Mouse (Mus musculus): ENCODE results near the gene Myo3b. TPM values are rescaled to one million over a fixed set of nuclear protein-coding genes. Genes with fewer than 3 reads are reported as not detected.
A peak's percentile ranks its signal among the peaks of the same experiment; 100 is the strongest.

The Myo3b gene
- polyA plus RNA-seq, 1 experiment from 2014 or later, result not detected

DNA sequence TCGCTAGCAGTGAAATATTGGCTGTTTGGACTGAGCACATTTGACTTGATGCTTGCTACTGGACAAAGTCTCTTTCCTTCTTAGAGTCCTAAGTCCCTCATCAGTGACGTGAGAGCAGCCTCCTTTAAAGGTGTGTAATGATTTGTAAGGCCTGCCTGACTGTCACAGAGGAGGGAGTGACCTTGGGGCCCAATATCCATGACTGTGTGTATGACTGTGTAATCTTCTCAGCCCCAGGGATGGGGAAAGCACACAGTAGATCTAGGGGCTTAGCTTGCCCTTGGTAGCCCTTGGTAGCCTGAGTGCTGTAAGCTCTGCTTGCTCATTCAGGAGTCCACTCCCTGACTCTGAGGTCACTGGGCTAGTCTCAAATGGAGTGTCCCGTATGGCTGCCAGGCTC lies 276.8 kb downstream of the Myo3b start:
- 63% methylated on average over 3 of the region's 3 CpGs for WGBS (ENCODE audit: insufficient replicate concordance)
- no peak for ATAC-seq (ENCODE audit: insufficient read depth)

DNA sequence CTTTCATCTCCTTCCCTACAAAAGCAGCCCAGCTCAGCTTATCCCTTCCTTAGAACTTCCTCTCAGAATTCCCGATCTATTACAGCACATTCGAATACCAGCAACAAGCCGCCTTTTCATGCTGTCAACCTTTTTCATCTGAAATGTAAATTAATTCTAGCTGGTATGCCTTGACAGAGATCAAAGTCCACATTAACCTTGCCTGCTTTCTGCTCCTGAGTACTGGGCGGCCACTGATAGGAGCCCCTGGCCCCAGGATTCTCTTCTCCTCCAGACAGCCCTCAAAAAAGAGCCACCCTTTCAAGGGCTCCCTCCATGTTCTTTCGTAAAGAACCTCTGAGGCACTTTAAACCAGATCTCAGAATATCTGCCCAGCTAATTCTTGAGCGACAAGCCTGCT lies 278.9 kb downstream of the Myo3b start:
- WGBS (ENCODE audit: insufficient replicate concordance), result 37% methylated on average over 6 of the region's 6 CpGs
- no peak for ATAC-seq (ENCODE audit: insufficient read depth)
- no peak overlapping the region for H3K4me3 ChIP-seq (replicated peaks)
- no peak overlapping the region for H3K4me2 ChIP-seq
- no peaks in the 10 kb centered on the region for H3K27me3 ChIP-seq
- H3K27ac ChIP-seq (replicated peaks), result no peak overlapping the region
- no peaks in the 10 kb centered on the region for H3K36me3 ChIP-seq (replicated peaks)
- no peaks in the 10 kb centered on the region for H3K4me1 ChIP-seq (replicated peaks)
- no peak overlapping the region for H3K9ac ChIP-seq
- H3K9me3 ChIP-seq (replicated peaks), result no peaks in the 10 kb centered on the region

More for the DNA sequence above, 276.8 kb downstream of the Myo3b start:
- no peaks in the 10 kb centered on the region for H3K36me3 ChIP-seq (replicated peaks)
- H3K4me3 ChIP-seq (replicated peaks), result no peak overlapping the region
- H3K4me2 ChIP-seq, result no peak overlapping the region
- H3K9ac ChIP-seq, result no peak overlapping the region
- H3K9me3 ChIP-seq (replicated peaks), result no peaks in the 10 kb centered on the region
- H3K27ac ChIP-seq (replicated peaks), result no peak overlapping the region
- no peaks in the 10 kb centered on the region for H3K27me3 ChIP-seq
- no peaks in the 10 kb centered on the region for H3K4me1 ChIP-seq (replicated peaks)

DNA sequence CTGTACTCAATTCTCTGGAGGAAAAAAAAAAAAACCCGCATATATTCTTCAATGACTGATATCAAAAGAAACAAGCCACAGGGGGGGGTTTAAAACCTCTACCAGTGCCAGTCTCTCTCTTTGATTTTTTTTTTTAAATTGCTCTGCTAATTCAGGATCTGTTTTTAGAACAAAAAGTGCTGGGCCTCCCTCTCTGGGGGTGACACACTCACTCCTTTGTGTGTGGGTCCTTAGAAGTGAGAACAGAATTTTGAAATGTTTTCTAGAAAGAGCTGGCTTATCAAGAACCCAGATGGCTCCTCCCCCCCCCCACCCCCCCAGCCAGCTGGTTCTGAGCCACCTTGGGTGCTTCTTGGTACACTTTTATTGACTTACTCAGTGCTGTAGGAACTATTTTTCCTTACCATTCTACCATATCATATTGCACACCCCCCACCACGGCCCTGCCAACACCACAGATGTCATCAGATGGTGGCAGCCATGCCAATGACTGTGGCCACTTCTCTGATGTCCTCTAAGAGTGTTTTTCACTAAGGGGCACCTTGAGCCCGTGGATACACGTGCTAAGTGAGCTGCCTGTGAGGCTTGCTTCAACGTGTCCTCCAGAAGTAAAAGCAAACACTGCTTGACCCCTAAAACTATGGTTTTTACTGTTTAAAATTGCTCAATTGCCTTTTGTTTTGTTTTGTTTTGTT lies 280.1 kb downstream of the Myo3b start:
- WGBS (ENCODE audit: insufficient replicate concordance), result 37% methylated on average over 5 of the region's 5 CpGs
- ATAC-seq (ENCODE audit: insufficient read depth), result no peak
- no peak overlapping the region for H3K27ac ChIP-seq (replicated peaks)
- no peak overlapping the region for H3K9ac ChIP-seq
- H3K9me3 ChIP-seq (replicated peaks), result no peaks in the 10 kb centered on the region
- no peaks in the 10 kb centered on the region for H3K27me3 ChIP-seq
- no peaks in the 10 kb centered on the region for H3K36me3 ChIP-seq (replicated peaks)
- no peaks in the 10 kb centered on the region for H3K4me1 ChIP-seq (replicated peaks)
- H3K4me3 ChIP-seq (replicated peaks), result no peak overlapping the region
- no peak overlapping the region for H3K4me2 ChIP-seq

DNA sequence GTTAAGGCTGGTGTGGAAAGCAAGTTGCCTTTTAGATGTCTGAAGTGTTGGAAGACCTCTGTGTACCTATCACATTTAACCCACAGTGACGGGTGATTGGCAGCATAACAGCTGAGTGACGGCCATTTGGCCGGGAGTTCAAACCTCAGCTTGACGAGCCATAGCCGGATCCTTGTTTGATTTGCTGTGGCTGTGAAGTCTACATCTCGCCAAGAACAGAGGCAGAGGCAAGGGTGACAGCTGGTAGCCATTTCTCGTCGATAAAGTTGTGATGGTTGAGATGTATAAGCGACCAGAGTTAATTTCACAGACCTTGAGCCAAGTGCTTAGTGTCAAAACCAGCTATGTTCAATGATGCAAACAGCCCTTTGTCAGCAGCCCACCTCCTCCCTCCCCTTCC lies 283.8 kb downstream of the Myo3b start:
- WGBS (ENCODE audit: insufficient replicate concordance), result 52% methylated on average over 9 of the region's 9 CpGs
- no peak overlapping the region for H3K4me2 ChIP-seq
- H3K4me3 ChIP-seq (replicated peaks), result no peak overlapping the region
- no peak overlapping the region for H3K9ac ChIP-seq
- no peaks in the 10 kb centered on the region for H3K9me3 ChIP-seq (replicated peaks)
- H3K4me1 ChIP-seq (replicated peaks), result no peaks in the 10 kb centered on the region
- H3K27ac ChIP-seq (replicated peaks), result no peak overlapping the region
- no peak for ATAC-seq (ENCODE audit: insufficient read depth)
- H3K27me3 ChIP-seq, result no peaks in the 10 kb centered on the region
- H3K36me3 ChIP-seq (replicated peaks), result no peaks in the 10 kb centered on the region

DNA sequence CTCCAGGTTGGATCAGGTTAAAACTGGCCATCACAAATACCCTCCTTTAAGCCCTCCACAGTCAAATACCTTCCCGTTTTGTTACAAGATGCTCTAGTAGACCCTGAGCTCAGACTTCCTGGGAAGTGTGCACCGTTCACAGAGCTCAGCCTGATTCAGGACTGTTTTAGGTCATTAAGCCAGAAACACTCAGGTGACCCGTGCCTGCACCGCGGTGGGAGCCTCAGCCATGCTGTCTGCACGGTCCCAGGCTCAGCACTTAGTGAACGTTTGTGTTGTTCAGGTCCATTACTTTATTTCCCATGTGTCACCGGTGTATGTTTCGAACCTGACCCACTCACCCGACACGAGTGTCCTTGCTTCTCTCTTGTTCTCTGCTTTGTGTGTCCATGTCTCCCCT lies 288.7 kb downstream of the Myo3b start:
- no peak for ATAC-seq (ENCODE audit: insufficient read depth)
- 69% methylated on average over 11 of the region's 11 CpGs for WGBS (ENCODE audit: insufficient replicate concordance)
- H3K27me3 ChIP-seq, result no peaks in the 10 kb centered on the region
- H3K9me3 ChIP-seq (replicated peaks), result no peaks in the 10 kb centered on the region
- H3K4me3 ChIP-seq (replicated peaks), result no peak overlapping the region
- no peak overlapping the region for H3K9ac ChIP-seq
- no peak overlapping the region for H3K27ac ChIP-seq (replicated peaks)
- no peak overlapping the region for H3K4me2 ChIP-seq
- no peaks in the 10 kb centered on the region for H3K4me1 ChIP-seq (replicated peaks)
- H3K36me3 ChIP-seq (replicated peaks), result no peaks in the 10 kb centered on the region

DNA sequence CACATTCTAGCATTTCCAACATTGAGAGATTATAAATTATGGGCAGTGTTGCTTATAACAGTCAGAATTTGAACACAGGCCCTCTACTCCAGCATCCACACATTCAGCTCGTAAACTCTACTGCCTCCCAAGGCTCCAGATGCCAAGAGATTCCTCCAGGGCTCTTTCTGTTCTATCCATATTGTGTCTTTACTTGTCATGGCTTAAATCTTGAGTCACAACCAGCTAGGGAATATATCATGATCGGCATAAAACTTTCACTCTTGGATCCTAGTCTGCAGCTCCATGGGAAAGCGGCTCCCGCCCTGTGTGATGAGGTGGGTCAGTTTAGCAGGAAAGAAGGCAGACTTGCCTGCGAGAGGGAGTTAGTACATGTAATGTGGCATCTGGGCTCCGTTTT lies 294.0 kb downstream of the Myo3b start:
- Histone ChIP-seq H3K9ac (no peak overlapping the region), H3K4me3 (replicated peaks) (no peak overlapping the region), H3K27ac (replicated peaks) (no peak overlapping the region), H3K27me3 (no peaks in the 10 kb centered on the region), H3K4me1 (replicated peaks) (0 out of 2 replicates have a peak, but pooled peaks cover 5% of the 10 kb centered on the region), H3K9me3 (replicated peaks) (no peaks in the 10 kb centered on the region), H3K4me2 (no peak overlapping the region), H3K36me3 (replicated peaks) (no peaks in the 10 kb centered on the region)
- WGBS (ENCODE audit: insufficient replicate concordance), result 59% methylated on average over 6 of the region's 6 CpGs
- ATAC-seq (ENCODE audit: insufficient read depth), result no peak

DNA sequence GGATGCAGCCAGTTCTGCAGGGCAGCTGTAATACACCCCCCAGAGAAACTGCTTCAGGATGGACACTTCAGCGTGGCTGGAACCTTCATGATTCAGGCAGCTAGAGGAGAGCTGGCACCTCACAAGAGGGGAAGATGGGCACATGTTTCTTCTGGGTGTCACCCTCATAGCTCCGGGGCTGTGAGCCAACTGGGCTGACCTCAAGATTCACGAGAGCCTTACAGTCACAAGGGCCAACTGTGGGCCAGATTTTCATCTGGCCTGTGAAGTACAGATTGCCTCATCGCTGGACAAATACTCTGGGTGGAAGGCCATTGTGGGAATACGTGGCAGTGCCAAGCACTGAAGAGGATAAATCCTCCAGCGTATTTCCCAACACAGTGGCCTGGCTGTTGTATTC lies 294.6 kb downstream of the Myo3b start:
- H3K9me3 ChIP-seq (replicated peaks), result no peaks in the 10 kb centered on the region
- H3K36me3 ChIP-seq (replicated peaks), result no peaks in the 10 kb centered on the region
- no peak overlapping the region for H3K4me2 ChIP-seq
- no peak for ATAC-seq (ENCODE audit: insufficient read depth)
- H3K27me3 ChIP-seq, result no peaks in the 10 kb centered on the region
- H3K27ac ChIP-seq (replicated peaks), result no peak overlapping the region
- 0 out of 2 replicates have a peak, but pooled peaks cover 5% of the 10 kb centered on the region for H3K4me1 ChIP-seq (replicated peaks)
- H3K4me3 ChIP-seq (replicated peaks), result no peak overlapping the region
- 60% methylated on average over 6 of the region's 6 CpGs for WGBS (ENCODE audit: insufficient replicate concordance)
- H3K9ac ChIP-seq, result no peak overlapping the region

DNA sequence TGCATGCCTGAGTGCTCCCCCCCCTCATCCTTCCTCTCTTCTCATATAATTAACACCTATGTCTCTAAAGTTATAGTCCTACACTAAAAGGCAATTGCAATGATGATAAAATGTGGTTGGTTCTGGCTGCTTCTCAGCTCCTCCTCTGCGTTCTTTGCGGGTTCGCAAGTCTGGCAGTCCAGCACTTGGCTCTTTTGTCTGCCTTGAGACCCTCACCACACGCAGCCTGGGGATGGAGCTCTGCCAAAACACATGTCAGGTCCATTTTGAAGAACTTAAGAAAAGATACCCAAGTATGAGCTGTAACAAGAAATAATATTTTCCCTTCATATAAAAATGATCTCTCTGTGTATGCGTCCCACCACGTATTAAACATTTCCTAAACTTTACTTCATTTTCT lies 297.6 kb downstream of the Myo3b start:
- Histone ChIP-seq H3K27me3 (no peaks in the 10 kb centered on the region), H3K9ac (no peak overlapping the region), H3K4me3 (replicated peaks) (no peak overlapping the region), H3K27ac (replicated peaks) (no peak overlapping the region), H3K4me2 (no peak overlapping the region), H3K36me3 (replicated peaks) (no peaks in the 10 kb centered on the region), H3K4me1 (replicated peaks) (0 out of 2 replicates have a peak, but pooled peaks cover 5% of the 10 kb centered on the region), H3K9me3 (replicated peaks) (no peaks in the 10 kb centered on the region)
- 70% methylated on average over 6 of the region's 6 CpGs for WGBS (ENCODE audit: insufficient replicate concordance)
- ATAC-seq (ENCODE audit: insufficient read depth), result no peak

DNA sequence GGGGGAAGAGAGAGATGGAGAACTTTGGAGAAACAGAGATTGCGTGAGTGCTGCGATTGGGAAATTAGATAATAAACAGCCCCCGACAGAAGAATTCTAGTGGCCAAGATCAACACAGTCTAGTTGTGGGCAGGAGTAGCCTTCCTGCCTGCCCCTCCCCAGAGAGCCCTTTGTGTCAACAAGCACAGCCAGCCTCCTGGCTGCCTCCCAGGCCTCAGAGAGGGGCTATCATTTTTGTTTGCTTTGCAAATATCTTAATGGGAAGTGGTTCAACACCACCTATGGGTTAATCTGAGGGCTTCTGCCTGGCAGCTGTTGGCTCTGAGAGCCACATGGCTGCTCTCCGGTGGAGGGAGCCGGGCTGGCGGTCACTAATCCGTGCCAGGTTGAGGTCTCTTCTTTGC lies 298.3 kb downstream of the Myo3b start:
- Histone ChIP-seq H3K4me2 (peak overlapping the region; percentile 30), H3K27ac (replicated peaks) (no peak overlapping the region), H3K4me1 (replicated peaks) (0 out of 2 replicates have a peak, but pooled peaks cover 5% of the 10 kb centered on the region), H3K9ac (no peak overlapping the region), H3K36me3 (replicated peaks) (no peaks in the 10 kb centered on the region), H3K9me3 (replicated peaks) (no peaks in the 10 kb centered on the region), H3K4me3 (replicated peaks) (no peak overlapping the region), H3K27me3 (no peaks in the 10 kb centered on the region)
- ATAC-seq (ENCODE audit: insufficient read depth), result 0 out of 2 replicates have a peak, but pooled peaks have one; percentile 42
- 24% methylated on average over 7 of the region's 7 CpGs for WGBS (ENCODE audit: insufficient replicate concordance)

DNA sequence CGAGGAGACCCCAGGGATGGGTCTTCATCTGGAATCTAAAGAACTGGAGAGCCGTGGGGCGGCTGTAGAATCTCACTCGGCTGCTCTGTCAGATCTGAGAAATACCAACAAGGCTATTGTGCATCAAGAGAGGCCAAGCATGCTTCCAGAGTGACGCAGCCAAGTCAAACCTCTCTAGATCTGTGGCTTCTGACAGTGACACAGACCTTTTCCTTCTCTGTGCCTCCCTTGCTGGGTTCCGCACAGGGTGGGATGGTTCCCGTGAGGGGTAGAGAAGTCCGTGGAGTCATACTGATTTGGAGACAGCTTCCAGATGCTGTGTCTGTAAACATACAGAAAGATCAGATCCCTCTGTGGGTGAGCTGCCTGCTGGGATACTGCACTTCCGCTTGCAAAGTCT lies 298.9 kb downstream of the Myo3b start:
- H3K27me3 ChIP-seq, result no peaks in the 10 kb centered on the region
- no peak overlapping the region for H3K9ac ChIP-seq
- H3K27ac ChIP-seq (replicated peaks), result no peak overlapping the region
- ATAC-seq (ENCODE audit: insufficient read depth), result no peak
- 41% methylated on average over 9 of the region's 9 CpGs for WGBS (ENCODE audit: insufficient replicate concordance)
- 0 out of 2 replicates have a peak, but pooled peaks cover 5% of the 10 kb centered on the region for H3K4me1 ChIP-seq (replicated peaks)
- no peaks in the 10 kb centered on the region for H3K36me3 ChIP-seq (replicated peaks)
- no peak overlapping the region; the same call in 1 of the 2 replicates for H3K4me2 ChIP-seq
- H3K9me3 ChIP-seq (replicated peaks), result no peaks in the 10 kb centered on the region
- H3K4me3 ChIP-seq (replicated peaks), result no peak overlapping the region

DNA sequence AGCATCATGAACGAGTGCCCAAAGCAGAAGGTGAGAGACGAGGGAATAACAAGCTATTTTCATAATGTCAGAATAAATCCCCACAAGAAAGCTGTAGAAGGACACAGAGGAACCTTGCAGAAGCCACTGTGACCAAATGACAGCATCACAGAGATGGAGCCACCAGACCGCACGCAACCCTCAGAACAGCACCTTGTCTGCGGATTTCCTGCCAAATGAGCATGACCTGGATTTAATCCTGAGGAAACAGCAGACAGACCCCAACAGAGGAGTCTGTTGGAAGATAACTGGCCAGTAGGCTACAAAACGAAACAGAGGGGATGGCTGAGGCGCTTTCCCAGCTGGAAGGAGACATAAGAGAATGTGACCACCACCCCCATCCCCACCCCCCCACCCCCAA lies 300.1 kb downstream of the Myo3b start:
- no peak overlapping the region for H3K27ac ChIP-seq (replicated peaks)
- no peak overlapping the region for H3K9ac ChIP-seq
- no peak overlapping the region for H3K4me2 ChIP-seq
- no peak for ATAC-seq (ENCODE audit: insufficient read depth)
- 49% methylated on average over 7 of the region's 7 CpGs for WGBS (ENCODE audit: insufficient replicate concordance)
- H3K4me1 ChIP-seq (replicated peaks), result 0 out of 2 replicates have a peak, but pooled peaks cover 5% of the 10 kb centered on the region
- no peaks in the 10 kb centered on the region for H3K36me3 ChIP-seq (replicated peaks)
- no peak overlapping the region for H3K4me3 ChIP-seq (replicated peaks)
- H3K27me3 ChIP-seq, result no peaks in the 10 kb centered on the region
- H3K9me3 ChIP-seq (replicated peaks), result no peaks in the 10 kb centered on the region

DNA sequence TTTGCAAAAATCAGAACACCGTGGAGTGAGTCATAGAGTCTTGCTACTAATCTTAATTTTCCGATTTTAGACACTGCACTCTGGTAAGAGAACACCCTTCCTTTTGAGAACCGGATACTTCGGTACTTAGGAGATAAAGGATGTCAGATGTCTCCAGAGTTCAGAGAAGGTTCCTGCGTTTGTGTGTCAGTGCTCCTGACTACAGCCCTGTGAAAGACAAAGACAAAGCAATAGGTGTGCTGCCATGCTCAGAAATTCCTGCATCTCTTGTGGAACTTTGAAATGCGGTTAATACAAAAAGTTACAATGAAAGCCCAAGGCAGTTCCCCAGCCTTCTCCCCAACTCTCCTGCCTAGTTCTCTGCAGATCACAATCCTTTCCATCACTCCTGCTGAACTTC lies 300.6 kb downstream of the Myo3b start:
- no peak for ATAC-seq (ENCODE audit: insufficient read depth)
- no peaks in the 10 kb centered on the region for H3K36me3 ChIP-seq (replicated peaks)
- WGBS (ENCODE audit: insufficient replicate concordance), result 50% methylated on average over 6 of the region's 6 CpGs
- H3K27me3 ChIP-seq, result no peaks in the 10 kb centered on the region
- H3K4me1 ChIP-seq (replicated peaks), result 0 out of 2 replicates have a peak, but pooled peaks cover 5% of the 10 kb centered on the region
- H3K27ac ChIP-seq (replicated peaks), result no peak overlapping the region
- no peak overlapping the region for H3K4me2 ChIP-seq
- no peak overlapping the region for H3K4me3 ChIP-seq (replicated peaks)
- H3K9me3 ChIP-seq (replicated peaks), result no peaks in the 10 kb centered on the region
- H3K9ac ChIP-seq, result no peak overlapping the region

Measured in liver, embryonic 15.5 days (tissue).